Mouse (Mus musculus) G1E-ER4 (cell line): ENCODE results near the gene Alpk1. TPM values are rescaled to one million over a fixed set of nuclear protein-coding genes. Genes with fewer than 3 reads are reported as not detected.

Source experiments
- GATA1 ChIP-seq: IDR thresholded peaks from one replicate; pipeline ENCODE4 v1.8.0; 2012; ENCODE audit warnings: low read length, inconsistent platforms
- polyA plus RNA-seq: library from polyadenylated mRNA; stranded (reverse); fragments of >175 nt; gene quantifications from 2 replicates; pipeline ENCODE4 v1.2.3, GENCODE M21; 2012

Gene Alpk1
- polyA plus RNA-seq, 1 experiment = 0.02 TPM

GRCm38 (mm10) chr3:127728851-127729512 lies 51.3 kb downstream of the Alpk1 start:
- no peak for TF ChIP-seq GATA1

GRCm38 (mm10) chr3:127728046-127728445 lies 52.3 kb downstream of the Alpk1 start:
- no peak for TF ChIP-seq GATA1

- no peak for TF ChIP-seq GATA1
Observed at GRCm38 (mm10) chr3:127720948-127721347, 59.4 kb downstream of the Alpk1 start.

GRCm38 (mm10) chr3:127720050-127720449 lies 60.3 kb downstream of the Alpk1 start:
- TF ChIP-seq GATA1 = no peak

DNA sequence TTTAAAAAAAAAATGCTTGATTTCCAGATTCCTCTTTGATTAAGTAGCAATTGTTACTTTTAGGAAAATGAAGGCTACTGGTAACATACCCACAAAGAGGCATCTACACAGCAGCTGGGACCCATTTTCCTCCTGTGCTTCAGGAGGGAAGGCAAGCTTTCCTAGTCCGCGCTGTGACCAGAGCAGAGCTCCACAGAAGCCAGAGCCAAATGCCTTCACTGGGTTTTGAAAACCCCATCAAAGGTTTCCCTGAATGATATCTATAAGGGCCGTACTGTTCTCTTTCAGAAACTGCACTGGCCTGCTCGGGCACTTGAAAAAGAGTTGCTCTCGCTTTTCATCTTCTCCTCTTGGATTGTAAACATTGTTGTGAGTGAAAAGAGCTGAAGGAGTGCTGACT lies 60.7 kb downstream of the Alpk1 start:
- no peak for TF ChIP-seq GATA1

DNA sequence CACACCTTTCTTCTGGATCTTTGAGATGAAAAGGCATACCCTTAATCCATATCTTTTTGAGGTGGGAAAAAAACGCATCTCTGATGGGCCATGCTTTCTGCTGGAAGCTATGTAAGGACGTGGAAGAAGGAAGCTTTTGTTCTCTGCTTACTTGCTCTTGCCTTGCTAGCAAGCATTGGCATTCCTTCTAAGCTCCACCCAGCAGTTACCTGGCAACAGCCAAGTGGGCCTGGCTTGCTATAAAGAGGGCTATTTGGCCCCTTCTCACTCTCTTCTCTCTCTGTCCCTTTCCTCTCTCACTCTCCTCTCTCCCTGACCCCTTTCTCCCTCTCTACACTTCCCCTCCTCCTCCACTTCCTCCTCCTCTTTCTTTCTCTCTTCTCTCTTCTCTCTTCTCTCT lies 63.6 kb downstream of the Alpk1 start:
- no peak for TF ChIP-seq GATA1

- TF ChIP-seq GATA1 = no peak
Observed at GRCm38 (mm10) chr3:127713112-127713511, 67.2 kb downstream of the Alpk1 start.

DNA sequence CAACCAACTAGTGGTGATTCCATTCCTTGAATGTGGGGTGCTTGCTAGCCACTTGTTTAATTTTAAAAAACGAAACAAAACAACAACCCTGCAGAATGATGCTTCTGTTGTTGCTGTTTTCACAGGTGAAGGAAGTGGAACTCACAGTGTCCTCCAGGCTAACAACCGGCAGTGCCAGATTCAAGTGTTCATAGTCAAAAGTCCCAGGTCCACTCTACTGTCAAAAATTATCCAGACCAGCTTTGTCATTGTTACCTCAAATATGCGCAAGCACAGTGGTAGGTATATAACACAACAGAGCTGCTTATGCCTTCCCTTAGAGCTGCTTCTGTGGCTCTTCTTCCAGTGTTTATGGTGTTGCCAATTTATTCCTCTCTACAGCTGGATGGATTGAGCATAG lies 68.8 kb downstream of the Alpk1 start:
- no peak for TF ChIP-seq GATA1

GRCm38 (mm10) chr3:127707089-127707485 lies 73.2 kb downstream of the Alpk1 start:
- TF ChIP-seq GATA1 = no peak

DNA sequence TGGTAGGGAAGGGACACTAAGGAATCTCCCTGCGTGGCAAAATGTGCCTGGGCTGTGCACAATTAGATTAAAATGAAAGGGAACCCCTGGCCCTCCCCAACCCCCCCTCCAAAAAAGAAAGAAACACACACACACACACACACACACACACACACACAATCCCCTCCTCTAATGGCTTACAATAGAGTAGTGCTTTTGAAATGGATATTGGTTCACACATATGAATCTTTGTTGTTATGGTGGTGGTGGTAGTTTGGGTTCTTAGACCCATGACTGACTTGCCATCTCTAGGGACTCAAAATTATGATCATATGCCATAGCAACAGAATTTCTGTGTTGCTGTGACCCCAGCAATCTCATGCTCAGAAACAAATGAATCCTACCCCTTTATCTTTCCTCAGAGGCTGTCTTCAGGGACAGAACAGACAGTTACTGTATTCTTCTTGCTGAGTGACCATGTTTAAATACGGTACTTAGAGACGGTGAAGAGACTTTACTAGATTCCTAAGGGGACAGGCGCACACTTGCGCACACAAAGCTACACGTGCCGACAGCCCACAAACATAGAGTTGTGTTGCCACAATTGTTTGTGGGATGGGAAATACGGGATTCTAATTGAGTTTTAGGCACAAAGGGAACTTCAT lies 73.8 kb downstream of the Alpk1 start:
- no peak for TF ChIP-seq GATA1

DNA sequence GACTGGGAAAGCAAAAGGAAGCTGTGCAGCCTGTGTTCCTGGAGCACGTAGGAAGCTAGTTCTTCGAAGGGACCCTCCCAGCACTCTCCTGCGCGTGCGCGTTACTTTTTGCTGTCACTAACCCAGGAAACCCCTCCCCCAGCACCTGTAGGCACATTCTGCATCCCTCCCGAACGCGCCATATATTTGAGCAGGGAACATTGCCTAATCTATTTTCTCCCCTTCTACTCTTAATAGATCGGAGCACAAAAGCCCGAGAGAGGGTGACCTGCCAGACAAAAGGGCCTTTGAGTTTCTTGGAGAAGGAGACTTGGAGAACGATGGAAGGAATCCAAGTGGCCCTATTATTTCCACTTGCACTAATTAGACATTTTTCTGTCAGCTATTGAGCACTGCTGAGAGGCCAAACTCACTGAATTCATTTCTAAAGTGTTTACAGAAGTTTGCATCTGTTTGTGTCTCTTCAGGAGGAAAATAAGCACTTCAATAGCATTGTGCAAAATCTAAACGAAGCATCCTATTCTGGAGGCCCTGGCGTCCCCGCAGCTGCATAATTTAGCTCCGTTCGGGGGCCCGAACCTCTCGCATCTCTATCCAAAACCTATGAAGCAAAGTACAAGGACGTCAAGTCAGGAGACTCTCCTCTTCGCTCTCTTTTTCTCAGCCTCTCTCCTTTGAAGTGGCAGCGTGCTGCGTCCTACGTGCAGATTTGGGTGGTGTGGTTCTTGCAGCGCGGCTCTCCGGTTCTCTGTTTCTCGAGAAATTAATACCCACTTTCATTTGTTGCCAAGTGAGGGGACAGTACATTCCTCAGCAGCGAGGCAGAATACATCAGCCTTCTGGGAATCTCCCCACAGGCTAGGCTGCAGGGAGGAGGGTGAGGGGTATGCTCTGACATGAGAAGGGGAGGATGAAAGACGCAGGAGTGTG lies 74.5 kb downstream of the Alpk1 start:
- TF ChIP-seq GATA1 = no peak

GRCm38 (mm10) chr3:127705139-127705514 lies 75.2 kb downstream of the Alpk1 start:
- no peak for TF ChIP-seq GATA1

GRCm38 (mm10) chr3:127701196-127701825 lies 79.0 kb downstream of the Alpk1 start:
- TF ChIP-seq GATA1 = no peak

DNA sequence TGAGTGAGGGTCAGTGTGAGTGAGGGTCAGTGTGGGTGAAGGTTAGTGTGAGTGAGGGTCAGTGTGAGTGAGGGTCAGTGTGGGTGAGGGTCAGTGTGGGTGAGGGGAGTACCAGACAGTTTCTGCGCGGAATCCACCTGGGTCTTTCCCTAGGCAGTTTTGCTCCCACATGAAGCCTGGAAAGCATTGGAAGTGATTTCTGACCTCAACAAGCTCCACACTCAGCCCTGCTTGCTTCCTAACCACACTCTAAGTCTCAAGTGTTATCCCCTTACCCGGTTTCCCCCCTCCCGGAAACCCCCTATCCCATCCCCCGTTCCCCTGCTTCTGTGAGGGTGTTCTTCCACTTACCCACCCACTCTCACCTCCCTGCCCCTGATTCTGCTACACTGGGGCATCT lies 81.7 kb downstream of the Alpk1 start:
- no peak for TF ChIP-seq GATA1

DNA sequence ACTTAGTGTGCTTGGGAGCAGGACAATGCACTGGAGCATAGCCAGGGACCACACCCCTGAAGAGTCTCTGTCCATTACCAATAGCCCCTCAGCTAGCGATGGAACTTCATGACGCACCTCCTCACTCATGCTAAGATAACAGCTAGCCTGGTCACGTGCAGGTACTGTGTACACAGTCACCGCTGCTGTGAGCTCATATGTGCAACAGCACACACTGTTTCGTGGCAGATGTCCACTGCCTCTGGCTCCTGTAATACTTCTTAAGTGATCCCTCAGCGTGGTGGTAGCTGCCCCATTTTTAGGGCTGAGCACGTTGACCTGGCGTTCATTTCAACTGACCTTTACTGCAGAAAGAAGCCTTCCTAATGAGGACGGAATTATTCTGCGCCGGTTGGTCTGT lies 83.8 kb downstream of the Alpk1 start:
- TF ChIP-seq GATA1 = no peak
